Mouse (Mus musculus) mature B cell (primary cell): Measurements from ENCODE around the gene Hspa1b.
"Not testable (repeated sequence)": the region's sequence is repeated elsewhere in the genome, so short reads cannot be mapped to it uniquely, and the experiment has no call there.

ENCODE experiments used
- in situ Hi-C: fragments of 300-500 bp; cut with MboI; formaldehyde crosslinking; loops from 2 replicates; pipeline ENCODE4 v1.14.3; 2019

Hspa1b gene

DNA sequence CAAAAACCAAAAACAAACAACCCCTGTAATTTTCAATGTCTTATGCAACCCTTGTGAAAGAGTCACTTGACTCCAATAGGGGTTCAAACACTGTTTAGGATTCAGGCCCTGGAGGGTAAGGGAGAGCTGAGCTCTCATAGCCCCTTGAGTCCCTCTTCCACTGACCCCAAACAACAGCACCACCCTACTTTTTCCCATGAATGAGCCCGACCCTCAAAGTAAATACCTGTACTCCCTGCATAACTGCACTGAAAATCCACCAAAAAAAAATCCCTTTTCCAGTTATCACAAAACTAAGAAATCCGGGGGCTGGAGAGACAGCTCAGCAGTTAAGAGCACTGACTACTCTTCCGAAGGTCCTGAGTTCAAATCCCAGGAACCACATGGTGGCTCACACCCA, 3.2 kb downstream of the Hspa1b start:
- in situ Hi-C loops = no loop called here

DNA sequence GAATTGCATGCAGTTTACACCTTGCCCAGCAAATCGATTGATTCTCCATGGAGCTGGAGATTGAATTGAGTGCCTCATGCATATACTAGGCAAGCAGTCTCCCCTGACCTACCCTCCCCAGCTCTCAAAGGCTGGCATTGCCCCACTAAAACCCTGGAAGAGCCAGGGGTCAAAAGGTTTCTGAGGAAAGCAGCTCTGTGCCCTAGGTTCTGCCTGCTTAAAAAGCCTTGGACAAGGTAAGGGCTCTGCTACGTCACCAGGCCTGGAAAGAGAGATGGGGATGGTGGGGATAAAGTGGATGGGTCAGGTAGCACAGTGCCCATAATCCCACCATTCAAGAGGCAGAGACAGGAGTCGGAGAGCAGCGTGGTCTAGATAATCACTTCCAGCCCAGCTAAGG, 4.2 kb downstream of the Hspa1b start:
- in situ Hi-C loops = no loop called here

DNA sequence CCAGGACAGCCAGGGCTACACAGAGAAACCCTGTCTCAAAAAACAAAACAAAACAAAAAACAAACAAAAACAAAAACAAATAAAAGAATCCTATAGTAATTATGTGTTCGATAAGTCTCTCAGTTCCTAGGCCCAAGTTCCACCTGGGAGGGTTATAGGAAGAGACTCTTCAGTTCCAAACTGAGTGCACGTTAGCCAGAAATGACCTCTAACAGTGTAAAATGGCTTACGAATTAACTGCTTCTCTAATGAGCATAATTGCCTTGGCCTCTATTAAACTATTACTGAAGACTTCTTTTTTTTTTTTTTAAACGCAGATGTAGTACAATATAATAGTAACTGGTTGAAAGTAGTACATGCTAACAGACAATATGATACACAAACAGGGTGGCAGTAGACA, 5.1 kb downstream of the Hspa1b start:
- in situ Hi-C loops = no loop called here

DNA sequence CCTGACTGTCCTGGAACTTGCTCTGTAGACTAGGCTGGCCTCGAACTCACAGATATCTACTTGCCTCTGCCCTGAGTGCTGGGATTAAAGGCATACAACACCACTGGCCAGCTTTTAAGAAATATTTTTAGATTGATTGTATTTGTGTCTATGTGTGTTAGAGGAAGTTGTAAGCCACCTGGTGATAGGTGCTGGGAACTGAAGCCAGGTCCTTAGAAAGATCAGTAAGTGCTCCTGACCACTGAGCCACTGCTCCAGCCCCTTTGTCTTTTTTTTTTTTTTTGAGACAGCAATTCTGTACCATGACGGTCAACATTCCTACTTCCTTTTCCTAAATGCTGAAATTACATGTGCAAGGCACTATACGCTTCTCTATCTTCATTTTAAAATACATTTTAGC, 5.8 kb downstream of the Hspa1b start:
- in situ Hi-C loops = no loop called here

DNA sequence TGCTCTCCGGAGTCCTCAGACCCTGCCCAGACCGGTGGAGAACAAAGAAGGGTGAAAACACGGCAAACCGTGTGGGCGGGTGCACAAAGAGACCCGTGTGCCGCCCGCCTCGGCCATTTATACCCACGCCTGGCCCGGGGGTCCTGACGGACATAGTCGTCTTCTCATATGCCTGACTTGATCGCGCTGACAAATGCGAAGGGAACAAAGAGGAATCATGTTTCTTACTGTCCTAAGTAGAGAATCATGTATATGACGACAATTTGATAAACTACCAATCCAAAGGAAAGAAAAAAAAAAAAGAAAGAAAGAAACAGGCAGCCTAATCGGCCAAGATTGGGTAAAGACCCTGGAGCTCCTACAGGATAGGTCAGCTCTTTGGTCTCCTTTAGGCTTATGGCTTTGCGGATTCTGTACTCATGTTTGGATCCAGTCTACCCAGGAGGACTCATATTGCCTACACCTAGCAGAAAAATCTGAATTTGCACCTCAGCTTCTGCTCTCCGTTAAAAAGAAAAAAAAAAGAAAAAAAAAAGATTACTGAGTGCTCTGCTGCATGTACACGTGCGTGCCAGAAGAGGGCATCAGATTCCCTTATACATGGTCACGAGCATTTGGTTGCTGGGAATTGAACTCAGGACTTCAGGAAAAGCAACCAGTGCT, 6.5 kb downstream of the Hspa1b start:
- in situ Hi-C loops = no loop called here

DNA sequence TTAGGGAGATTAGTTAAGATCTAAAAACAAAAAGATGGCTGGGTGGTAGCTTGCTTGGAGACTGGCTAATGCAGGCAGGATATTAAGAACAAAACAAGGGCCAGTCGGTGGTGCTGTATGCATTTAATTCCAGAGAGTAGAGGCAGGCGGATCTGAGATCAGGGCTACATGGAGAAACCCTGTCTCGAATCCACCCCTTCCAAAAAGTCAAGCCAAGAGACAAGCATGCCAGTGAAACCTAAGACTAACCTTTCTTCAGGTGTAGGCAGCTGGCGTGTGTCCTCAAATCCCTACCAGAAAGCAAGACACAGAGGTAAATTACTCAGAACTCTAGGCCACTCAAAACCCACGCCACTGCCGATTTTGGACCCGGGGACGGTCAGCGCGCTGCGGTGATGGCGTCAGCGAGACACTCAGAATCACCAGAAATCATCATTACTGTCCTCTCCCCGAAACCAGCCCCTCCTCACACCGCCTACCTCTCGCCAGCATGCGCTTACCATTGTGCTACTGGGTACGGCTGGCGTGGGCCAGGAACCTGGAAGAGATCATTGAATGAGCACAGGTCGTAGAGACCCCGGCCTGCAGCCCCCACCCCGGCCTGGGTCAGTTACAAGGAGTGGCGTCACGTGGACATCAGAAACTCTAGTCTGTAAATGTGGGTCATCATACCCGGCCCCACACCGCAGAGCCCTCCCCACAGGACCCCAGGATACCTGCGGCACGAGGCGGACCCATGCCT, 7.2 kb downstream of the Hspa1b start:
- in situ Hi-C loops = no loop called here

DNA sequence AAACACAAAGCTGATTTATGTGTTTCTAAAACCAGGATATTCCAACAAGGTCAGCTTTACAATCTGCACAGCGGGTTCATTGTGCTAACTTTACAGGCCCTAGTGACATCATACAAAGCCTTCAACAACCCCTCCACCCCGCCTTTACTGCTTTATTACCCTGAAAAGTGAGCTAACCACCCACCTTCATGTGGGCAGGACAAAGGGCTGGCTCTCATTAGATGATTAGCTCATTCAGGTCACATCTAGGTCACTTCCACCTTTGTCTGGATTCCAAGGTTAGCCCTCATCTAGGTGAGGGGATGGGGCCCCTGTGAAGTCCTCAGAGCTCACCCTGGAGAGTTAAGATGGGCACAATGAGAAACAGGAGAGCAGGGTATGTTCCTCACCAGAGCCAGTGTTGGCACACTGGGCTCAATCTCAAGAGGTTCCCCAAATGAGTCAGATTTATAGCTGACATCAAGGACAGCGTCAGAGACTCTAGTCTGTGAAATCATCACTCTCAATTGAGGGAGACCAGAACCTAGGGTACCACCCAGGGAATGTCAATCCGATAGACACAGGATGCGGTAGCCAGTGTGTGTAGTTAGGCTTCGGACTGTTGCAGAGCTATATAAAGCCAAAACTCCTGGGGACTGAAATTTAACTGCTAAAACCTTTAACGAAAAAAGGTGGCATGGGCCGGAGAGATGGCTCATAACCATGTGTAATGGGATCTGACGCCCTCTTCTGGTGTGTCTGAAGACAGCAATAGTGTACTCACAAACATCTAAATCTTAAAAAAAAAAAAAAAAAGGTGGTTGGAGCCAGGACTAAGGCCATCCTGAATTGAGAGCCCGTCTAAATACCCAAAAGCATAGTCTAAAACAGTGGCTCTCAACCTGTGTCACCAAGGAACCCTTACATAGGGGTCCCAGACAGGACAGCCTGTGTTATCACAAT, 8.3 kb downstream of the Hspa1b start:
- in situ Hi-C loops = no loop called here

DNA sequence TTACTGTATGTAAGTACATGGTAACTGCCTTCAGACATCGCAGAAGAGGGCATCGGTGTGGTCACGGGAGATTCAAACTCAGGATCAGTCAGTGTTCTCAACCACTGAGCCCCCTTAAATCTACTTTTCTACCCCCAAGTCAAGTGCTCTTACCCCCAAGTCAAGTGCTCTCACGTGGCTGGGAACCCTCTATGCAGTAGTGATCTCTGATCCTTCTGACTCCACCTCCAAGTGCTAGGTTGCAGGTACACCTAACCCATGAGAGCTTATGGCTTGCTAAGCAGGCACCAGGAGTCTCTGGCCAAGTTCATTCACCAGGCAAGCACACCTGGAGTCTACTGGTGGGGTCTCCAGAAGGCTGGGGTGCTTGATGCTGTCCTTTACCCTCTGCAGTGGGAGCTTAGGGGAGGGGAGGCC, 9.5 kb downstream of the Hspa1b start:
- in situ Hi-C loops = no loop called here

DNA sequence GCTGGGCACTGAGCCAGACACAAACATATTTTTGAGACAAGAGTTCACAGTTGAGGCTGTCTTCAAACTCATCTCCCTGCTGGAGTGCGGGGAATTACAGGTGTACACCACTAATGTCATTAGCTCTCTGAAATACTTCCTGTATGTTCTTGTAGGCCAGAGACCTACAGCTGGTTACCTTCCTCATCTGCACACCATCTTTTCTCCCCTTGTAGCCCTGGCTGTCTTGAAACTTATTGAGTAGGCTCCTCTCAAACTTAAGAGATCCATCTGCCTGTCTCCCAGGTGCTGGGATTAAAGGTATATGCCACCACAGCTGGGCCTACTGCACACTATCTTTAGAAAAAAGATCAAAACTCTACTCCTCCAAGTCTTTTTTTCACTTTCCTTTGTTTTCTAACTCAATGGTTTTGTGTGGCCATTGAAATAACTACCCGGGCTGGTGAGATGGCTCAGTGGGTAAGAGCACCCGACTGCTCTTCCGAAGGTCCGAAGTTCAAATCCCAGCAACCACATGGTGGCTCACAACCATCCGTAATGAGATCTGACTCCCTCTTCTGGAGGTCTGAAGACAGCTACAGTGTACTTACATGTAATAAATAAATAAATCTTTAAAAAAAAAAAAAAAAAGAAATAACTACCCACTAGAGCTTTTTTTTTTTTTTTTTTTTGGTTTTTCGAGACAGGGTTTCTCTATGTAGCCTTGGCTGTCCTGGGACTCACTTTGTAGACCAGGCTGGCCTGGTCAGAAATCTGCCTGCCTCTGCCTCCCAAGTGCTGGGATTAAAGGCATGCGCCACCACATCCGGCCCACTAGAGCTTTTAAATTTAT, 10.1 kb downstream of the Hspa1b start:
- in situ Hi-C loops = not testable (repeated sequence)

DNA sequence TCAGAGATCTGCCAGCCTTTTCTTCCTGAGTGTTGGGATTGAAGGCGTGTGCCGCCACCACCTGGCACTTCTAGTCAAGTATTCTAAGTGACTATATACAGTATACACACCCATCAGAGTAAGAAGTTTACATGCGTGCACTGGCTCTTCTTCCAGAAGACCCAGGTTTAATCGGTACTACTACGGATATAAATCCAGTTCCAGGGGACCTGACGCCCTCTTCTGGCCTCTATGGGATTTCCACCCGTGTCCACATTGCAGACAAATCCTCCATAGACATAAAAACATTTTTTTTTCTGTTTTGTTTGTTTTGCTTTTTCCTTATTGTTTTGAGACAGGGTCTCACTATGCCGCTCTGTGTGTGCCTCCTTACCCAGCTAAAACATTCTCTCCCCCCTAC, 11.4 kb downstream of the Hspa1b start:
- in situ Hi-C loops = no loop called here

DNA sequence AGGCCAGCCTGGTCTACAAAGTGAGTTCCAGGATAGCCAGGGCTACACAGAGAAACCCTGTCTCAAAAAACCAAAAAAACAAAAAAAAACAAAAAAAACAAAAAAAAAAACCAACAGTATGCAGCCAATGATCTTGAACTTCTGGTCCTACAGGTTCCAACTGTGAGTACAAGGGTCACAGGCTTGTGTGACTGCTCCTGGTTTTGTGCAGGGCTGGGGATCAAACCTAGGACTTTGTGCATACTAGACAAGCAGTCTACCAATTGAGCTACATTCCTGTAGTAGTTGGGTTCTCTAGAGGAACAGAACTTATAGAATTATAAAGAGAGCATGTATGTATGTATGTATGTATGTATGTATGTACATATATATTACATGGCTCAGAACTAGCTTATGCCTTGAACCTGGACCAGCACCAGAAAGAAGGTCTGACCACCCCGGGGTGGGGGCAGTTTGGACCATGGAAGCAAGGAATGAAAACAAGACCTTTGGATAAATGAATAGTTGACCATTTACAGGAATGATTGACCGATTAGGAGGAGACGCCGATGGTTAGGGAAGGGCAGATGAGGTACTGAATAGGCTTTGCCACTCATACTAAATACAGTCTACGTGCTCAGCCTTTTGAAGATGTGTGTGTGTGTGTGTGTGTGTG, 12.4 kb downstream of the Hspa1b start:
- in situ Hi-C loops = no loop called here

DNA sequence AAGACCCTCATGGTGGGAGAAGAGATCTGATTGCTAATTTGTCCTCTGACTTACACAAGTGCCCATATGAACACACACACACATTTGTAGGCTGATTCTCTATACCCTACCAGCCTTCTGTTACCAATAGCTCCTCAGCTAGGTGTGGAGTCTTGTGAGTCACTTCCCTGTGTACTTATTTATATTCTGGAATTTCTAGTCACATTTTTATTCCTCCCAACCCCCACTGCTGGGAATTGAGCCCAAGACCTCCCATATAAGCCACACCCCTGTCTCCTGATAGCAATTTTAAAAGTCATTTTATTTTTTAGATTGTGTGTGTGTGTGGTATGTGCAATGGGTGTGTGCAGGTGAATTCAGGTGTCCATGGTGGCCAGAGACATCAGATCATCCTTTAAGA, 14.7 kb downstream of the Hspa1b start:
- in situ Hi-C loops = no loop called here

DNA sequence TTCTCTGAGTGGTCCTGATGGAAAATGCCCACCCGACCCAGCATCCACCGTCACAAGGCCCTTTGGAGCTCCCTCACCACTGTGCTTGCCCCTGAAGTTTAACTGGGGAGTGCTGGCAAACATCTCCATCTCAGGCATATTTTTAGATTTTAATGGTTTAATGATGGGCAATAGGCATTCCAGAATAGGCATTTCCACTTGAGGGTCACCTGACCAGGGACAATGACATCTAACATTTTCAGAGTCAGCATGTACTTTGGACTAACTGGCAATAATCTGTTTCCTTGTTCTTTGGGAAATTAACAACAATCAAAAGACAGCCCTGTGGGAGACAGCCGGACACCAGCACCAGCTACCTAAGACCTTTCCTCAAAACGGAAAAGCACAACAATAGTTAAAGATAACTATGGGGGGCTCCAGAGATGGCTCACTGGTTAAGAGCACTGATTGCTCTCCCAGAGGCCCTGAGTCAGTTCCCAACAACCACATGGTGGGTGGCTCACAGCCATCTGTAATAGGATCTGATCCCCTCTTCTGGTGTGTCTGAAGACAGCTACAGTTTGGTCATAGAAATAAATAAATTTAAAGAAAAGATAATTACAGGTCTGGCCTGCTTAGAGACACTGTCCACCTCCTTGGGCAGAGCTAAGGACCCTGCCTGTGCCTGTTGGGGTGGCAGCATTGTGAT, 15.8 kb downstream of the Hspa1b start:
- in situ Hi-C loops = no loop called here

DNA sequence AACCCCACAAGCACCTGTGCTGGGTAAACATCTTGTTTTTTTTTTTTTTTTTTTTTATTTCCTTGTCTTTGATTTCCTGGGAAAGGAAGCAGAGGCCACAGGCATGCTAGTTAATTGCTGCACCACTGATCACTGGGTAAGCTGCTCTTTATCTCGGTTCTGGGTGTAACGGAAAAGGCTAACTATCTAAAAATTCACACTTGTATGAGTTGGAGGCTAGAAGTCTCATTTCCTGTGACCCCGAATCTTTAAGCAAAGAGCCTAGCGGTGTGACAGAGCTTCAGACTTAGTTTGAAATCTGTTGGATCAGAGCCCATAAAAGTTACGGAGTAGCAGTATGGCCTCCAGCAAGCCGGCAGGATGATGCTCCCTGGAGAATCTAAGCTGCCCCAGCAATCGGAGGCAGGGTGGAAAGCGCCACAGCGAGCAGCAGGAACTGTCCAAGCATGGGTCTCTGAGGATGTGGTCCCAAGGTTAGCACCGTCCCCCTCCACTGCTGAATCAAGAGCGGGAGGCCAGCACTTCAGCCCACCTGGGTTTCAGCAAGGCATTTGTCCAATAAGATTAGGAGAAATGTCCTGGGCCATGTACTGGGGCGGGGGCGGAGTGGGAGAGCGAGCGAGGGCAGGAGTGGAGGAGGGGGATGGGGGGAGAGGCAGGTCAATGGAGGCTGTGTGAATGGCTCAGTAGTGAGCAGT, 17.5 kb downstream of the Hspa1b start:
- in situ Hi-C loops = no loop called here

DNA sequence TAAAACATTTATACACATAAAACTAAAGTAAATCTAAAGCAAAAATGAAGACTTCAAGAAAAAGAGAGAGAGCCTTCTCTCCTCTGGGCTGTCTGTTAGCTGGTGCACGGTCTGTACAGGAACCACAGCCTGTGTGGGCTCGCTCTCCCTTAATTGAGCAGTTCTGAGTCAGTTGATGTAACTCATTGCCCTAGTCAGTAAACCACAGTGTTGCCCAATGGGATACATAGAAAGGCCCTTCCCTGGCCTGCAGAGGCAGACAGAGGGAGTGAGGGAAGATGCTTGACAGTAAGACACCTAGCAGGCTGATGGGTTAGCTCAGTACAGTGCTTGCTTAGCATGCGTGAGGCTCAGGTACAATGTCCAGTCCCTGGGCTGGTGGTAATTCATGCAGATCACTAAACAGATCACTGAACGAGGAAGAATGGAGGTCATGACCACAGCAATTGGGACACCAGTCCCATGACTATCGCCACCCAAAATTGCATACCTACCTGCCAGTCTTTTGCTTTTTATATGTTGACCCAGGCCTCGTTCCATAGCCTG, 21.0 kb downstream of the Hspa1b start:
- in situ Hi-C loops = no loop called here

DNA sequence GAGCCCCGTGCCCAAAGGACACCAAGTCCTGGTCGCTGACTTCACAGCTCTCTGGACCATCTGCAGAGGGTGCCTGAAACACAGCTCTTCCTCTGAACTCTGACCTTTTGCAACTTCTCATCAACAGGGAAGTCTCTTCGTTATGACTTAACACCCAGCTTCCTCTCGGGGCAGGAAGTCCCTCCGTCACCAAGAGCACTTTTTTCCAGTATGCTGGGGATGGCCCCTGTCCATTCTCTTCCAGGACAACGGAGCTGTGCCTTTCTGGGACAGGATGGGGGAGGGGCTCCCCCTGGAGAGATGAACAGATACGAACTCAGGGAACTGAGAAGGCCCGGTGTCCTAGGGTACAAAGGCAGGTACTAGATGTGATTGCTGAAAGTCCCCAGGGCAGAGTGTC, 24.2 kb downstream of the Hspa1b start:
- in situ Hi-C loops = no loop called here

DNA sequence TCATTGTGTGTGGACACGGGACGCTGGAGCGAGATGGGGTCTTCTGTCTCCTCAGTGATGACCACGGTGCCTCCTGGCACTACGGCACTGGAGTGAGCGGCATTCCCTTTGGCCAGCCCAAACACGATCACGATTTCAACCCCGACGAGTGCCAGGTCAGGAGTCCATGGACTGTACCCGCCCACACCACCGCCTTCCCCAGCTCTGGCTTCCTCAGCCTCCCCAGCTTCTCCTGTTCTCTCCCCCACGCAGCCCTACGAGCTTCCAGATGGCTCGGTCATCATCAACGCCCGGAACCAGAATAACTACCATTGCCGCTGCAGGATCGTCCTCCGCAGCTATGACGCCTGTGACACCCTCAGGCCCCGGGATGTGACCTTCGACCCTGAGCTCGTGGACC, 25.0 kb downstream of the Hspa1b start:
- in situ Hi-C loops = no loop called here

DNA sequence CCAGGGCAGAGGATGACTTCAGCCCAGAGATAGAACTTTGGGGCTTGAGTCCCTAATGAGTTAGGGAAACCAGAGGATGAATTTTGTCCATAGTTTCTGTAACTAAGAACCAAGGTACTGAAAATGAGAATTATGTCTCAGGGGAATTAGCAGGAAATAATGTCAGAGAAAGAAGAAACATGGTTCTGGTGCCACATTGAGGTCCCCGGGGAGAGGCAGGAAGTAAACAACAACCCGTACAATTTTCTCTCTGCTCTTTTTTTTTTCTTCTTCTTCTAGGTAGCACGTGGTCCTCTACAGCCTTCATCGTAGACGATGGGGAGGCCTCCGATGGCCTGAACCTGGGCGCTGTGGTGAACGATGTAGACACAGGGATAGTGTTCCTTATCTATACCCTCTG, 26.8 kb downstream of the Hspa1b start:
- in situ Hi-C loops = no loop called here

DNA sequence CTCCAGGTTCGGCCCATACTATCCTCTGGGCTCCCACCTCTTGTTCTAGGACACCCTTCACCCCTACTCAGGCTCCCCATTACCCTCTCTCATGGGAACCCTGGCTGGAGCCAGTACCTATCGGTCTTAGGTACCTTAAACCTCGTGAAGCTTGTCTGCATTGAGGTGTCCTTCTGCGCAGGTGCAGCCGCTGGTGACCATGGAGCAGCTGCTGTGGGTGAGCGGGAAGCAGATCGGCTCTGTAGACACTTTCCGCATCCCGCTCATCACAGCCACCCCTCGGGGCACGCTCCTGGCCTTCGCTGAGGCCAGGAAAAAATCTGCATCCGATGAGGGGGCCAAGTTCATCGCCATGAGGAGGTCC, 27.3 kb downstream of the Hspa1b start:
- in situ Hi-C loops = no loop called here
